Mouse (Mus musculus) forebrain, embryonic 14.5 days (tissue): ENCODE data around the gene Cldn20. TPM values are rescaled to one million over a fixed set of nuclear protein-coding genes. Genes with fewer than 3 reads are reported as not detected.

Experiments
- ATAC-seq: fragments of 200-750 bp; cut with Nextera tagmentation; 2 replicates; pipeline ENCODE4 v1.8.0; 2017; ENCODE audit warnings: mild to moderate bottlenecking, moderate library complexity
- DNase-seq: peaks from one replicate; pipeline ENCODE4 v3.0.0-alpha.2; 2015; ENCODE audit warnings: low spot score
- H3K27ac ChIP-seq: fragments of 300-500 bp; sonication (generic); 2 replicates; pipeline ENCODE4 v1.5.1; 2014; ENCODE audit warnings: low read depth, mild to moderate bottlenecking, control low read depth, low read length, moderate library complexity
- H3K27me3 ChIP-seq: fragments of 300-500 bp; sonication (generic); replicated peaks from 2 replicates; pipeline ENCODE4 v1.6.1; 2014; ENCODE audit warnings: low read length, control low read depth, mixed read lengths; ENCODE audit not compliant: control insufficient read depth, insufficient read depth
- H3K36me3 ChIP-seq: fragments of 300-500 bp; sonication (generic); 2 replicates; pipeline ENCODE4 v1.6.1; 2014; ENCODE audit warnings: low read length, control low read depth; ENCODE audit not compliant: control insufficient read depth, insufficient read depth
- H3K4me1 ChIP-seq: fragments of 300-500 bp; sonication (generic); 2 replicates; pipeline ENCODE4 v1.6.1; 2014; ENCODE audit warnings: antibody characterized with exemption, low read length, control low read depth; ENCODE audit not compliant: control insufficient read depth, insufficient read depth
- H3K4me2 ChIP-seq: fragments of 300-500 bp; sonication (generic); 2 replicates; pipeline ENCODE4 v1.6.1; 2014; ENCODE audit warnings: mild to moderate bottlenecking, control low read depth, low read length
- H3K4me3 ChIP-seq: fragments of 300-500 bp; sonication (generic); 2 replicates; pipeline ENCODE4 v1.5.1; 2014; ENCODE audit warnings: low read depth, low read length, control low read depth
- H3K9ac ChIP-seq: fragments of 300-500 bp; sonication (generic); 2 replicates; pipeline ENCODE4 v1.6.1; 2014; ENCODE audit warnings: mild to moderate bottlenecking, low read length, control low read depth, moderate library complexity
- H3K9me3 ChIP-seq: fragments of 300-500 bp; sonication (generic); replicated peaks from 2 replicates; pipeline ENCODE4 v1.6.1; 2016; ENCODE audit warnings: low read length, control low read depth, mixed read lengths; ENCODE audit not compliant: control insufficient read depth
- WGBS: fragments of 180-500 bp; shearing (Covaris S2); extraction: QIAGEN DNeasy Blood & Tissue Kit; methylation state at CpG from one replicate; pipeline ENCODE4 v1.1.7; 2014; 5-methylcytosine and 5-hydroxymethylcytosine counted together
- polyA plus RNA-seq: library from polyadenylated mRNA; unstranded; fragments of >200 nt; fragmentation: Nextera tagmentation; extraction: Ambion mirVana; gene quantifications from 2 replicates; pipeline ENCODE4 v1.2.1, GENCODE M21; 2014

Gene Cldn20
- 0.84 and 0.94 TPM in 2 replicates for polyA plus RNA-seq

GRCm38 (mm10) chr17:3532254-3532653 is at the start of gene Cldn20:
Gene Cldn20 (plus strand): TSS chr17:3532554.
- Histone ChIP-seq H3K9me3 (no peaks in the 10 kb centered on the region), H3K27me3 (no peaks in the 10 kb centered on the region), H3K4me1 (no peaks in the 10 kb centered on the region), H3K36me3 (no peaks in the 10 kb centered on the region), H3K4me2 (no peak within 1 kb of the TSS), H3K27ac (no peak within 1 kb of the TSS), H3K4me3 (no peak within 1 kb of the TSS), H3K9ac (no peak within 1 kb of the TSS)
- DNase-seq = no peak
- ATAC-seq = no peak
- WGBS = 82% methylated on average over 4 of the region's 4 CpGs

GRCm38 (mm10) chr17:3483091-3483490 is 49.3 kb upstream of the Cldn20 start:
- DNase-seq = no peak
- 83% methylated on average over 8 of the region's 8 CpGs for WGBS

GRCm38 (mm10) chr17:3485851-3486250 is 46.5 kb upstream of the Cldn20 start:
- H3K4me2 ChIP-seq = no peak overlapping the region
- 71% methylated on average over 7 of the region's 7 CpGs for WGBS
- DNase-seq (no peak), ATAC-seq (no peak)
- no peak overlapping the region for H3K27ac ChIP-seq
- no peak overlapping the region for H3K4me3 ChIP-seq
- H3K9ac ChIP-seq = no peak overlapping the region
- no peaks in the 10 kb centered on the region for H3K9me3 ChIP-seq
- peaks cover 7% of the 10 kb centered on the region for H3K4me1 ChIP-seq
- peaks cover 5% of the 10 kb centered on the region; the same call in 1 of the 2 replicates for H3K36me3 ChIP-seq
- no peaks in the 10 kb centered on the region for H3K27me3 ChIP-seq

More at GRCm38 (mm10) chr17:3483091-3483490, 49.3 kb upstream of the Cldn20 start:
- peak overlapping the region; percentile 49; the same call in 1 of the 2 replicates for H3K27ac ChIP-seq
- peak overlapping the region; percentile 28 for H3K4me2 ChIP-seq
- no peaks in the 10 kb centered on the region for H3K9me3 ChIP-seq
- 0 out of 2 replicates have a peak overlapping the region, but pooled peaks have one; percentile 4 for H3K4me3 ChIP-seq
- no peak overlapping the region; the same call in 1 of the 2 replicates for H3K9ac ChIP-seq
- H3K4me1 ChIP-seq = peaks cover 7% of the 10 kb centered on the region
- H3K36me3 ChIP-seq = peaks cover 5% of the 10 kb centered on the region; the same call in 1 of the 2 replicates
- no peaks in the 10 kb centered on the region for H3K27me3 ChIP-seq
- ATAC-seq = no peak

GRCm38 (mm10) chr17:3487211-3487610 is 45.1 kb upstream of the Cldn20 start:
- Histone ChIP-seq H3K9ac (no peak overlapping the region), H3K4me1 (peaks cover 2% of the 10 kb centered on the region; the same call in 1 of the 2 replicates), H3K27ac (no peak overlapping the region), H3K4me2 (no peak overlapping the region), H3K36me3 (peaks cover 5% of the 10 kb centered on the region; the same call in 1 of the 2 replicates), H3K4me3 (no peak overlapping the region), H3K27me3 (no peaks in the 10 kb centered on the region), H3K9me3 (no peaks in the 10 kb centered on the region)
- DNase-seq (no peak), ATAC-seq (no peak)
- 97% methylated on average over 4 of the region's 4 CpGs for WGBS

- Histone ChIP-seq H3K9ac (no peak overlapping the region), H3K36me3 (peaks cover 5% of the 10 kb centered on the region; the same call in 1 of the 2 replicates), H3K4me3 (no peak overlapping the region), H3K4me2 (no peak overlapping the region), H3K4me1 (no peaks in the 10 kb centered on the region), H3K9me3 (no peaks in the 10 kb centered on the region), H3K27ac (no peak overlapping the region), H3K27me3 (no peaks in the 10 kb centered on the region)
- ATAC-seq (peak; percentile 47; the same call in 1 of the 2 replicates), DNase-seq (peak; percentile 34)
- 51% methylated on average over 12 of the region's 12 CpGs for WGBS
Measured at GRCm38 (mm10) chr17:3487721-3488601, 44.4 kb upstream of the Cldn20 start.

- Histone ChIP-seq H3K27ac (no peak overlapping the region), H3K4me3 (no peak overlapping the region), H3K4me2 (no peak overlapping the region), H3K9ac (no peak overlapping the region), H3K9me3 (no peaks in the 10 kb centered on the region), H3K27me3 (no peaks in the 10 kb centered on the region), H3K36me3 (peaks cover 5% of the 10 kb centered on the region; the same call in 1 of the 2 replicates), H3K4me1 (no peaks in the 10 kb centered on the region)
- DNase-seq = no peak
- 84% methylated on average over 11 of the region's 11 CpGs for WGBS
- ATAC-seq = no peak
Measured at GRCm38 (mm10) chr17:3490216-3490895, 42.0 kb upstream of the Cldn20 start.

GRCm38 (mm10) chr17:3491065-3491464 is 41.3 kb upstream of the Cldn20 start:
- 73% methylated on average over 5 of the region's 5 CpGs for WGBS
- Histone ChIP-seq H3K4me3 (no peak overlapping the region), H3K4me2 (no peak overlapping the region), H3K4me1 (no peaks in the 10 kb centered on the region), H3K9ac (no peak overlapping the region), H3K36me3 (peaks cover 3% of the 10 kb centered on the region; the same call in 1 of the 2 replicates), H3K9me3 (no peaks in the 10 kb centered on the region), H3K27me3 (no peaks in the 10 kb centered on the region), H3K27ac (no peak overlapping the region)
- DNase-seq (no peak), ATAC-seq (no peak)

- Histone ChIP-seq H3K27ac (no peak overlapping the region), H3K9ac (no peak overlapping the region), H3K4me2 (no peak overlapping the region), H3K4me3 (no peak overlapping the region), H3K27me3 (no peaks in the 10 kb centered on the region), H3K9me3 (no peaks in the 10 kb centered on the region), H3K36me3 (no peaks in the 10 kb centered on the region), H3K4me1 (no peaks in the 10 kb centered on the region)
- DNase-seq (no peak), ATAC-seq (no peak)
- WGBS = 84% methylated on average over 6 of the region's 6 CpGs
Measured at GRCm38 (mm10) chr17:3491667-3492066, 40.7 kb upstream of the Cldn20 start.
